Mouse (Mus musculus): Measurements from ENCODE around the gene Tm9sf2.

- TF ChIP-seq GATA1 (IDR thresholded peaks at IDR 0.05; ENCODE audit: borderline replicate concordance, low read length) (no peak), FLI1 (IDR thresholded peaks at IDR 0.05; ENCODE audit: low read length) (no peak)
These were observed 36.9 kb downstream of the Tm9sf2 start for GRCm38 (mm10) chr14:122143585-122144269.

Measured in megakaryocyte, embryonic 14.5 days (primary cell).